Mouse (Mus musculus) gonadal fat pad, adult 2 months (tissue): ENCODE measurements at regions not wholly inside any gene's neighbourhood (a gene's known extent, or its start where the extent isn't known, plus 50 kb on each side); places are given as distances from the start of the nearest gene placed in this dataset.

ENCODE experiments used
- DNase-seq: peaks from one replicate; pipeline ENCODE4 v3.0.0-alpha.2; 2012; ENCODE audit warnings: low read depth

- no peak for DNase-seq
Measured at GRCm38 (mm10) chr6:103405961-103406360, 104.4 kb upstream of the Chl1 start.

GRCm38 (mm10) chr6:103414888-103415287, 95.5 kb upstream of the Chl1 start:
- no peak for DNase-seq

GRCm38 (mm10) chr6:103421013-103421933, 89.1 kb upstream of the Chl1 start:
- no peak for DNase-seq

- no peak for DNase-seq
Measured at GRCm38 (mm10) chr6:103430933-103431594, 79.3 kb upstream of the Chl1 start.

- DNase-seq, result no peak
Measured at GRCm38 (mm10) chr6:103431595-103431957, 78.8 kb upstream of the Chl1 start.
